Mouse (Mus musculus) embryo, embryonic 11.5 days (tissue): ENCODE data around the gene Fndc8.

Source experiments
- DNase-seq: peaks from one replicate; pipeline ENCODE4 v3.0.0-alpha.2; 2012; ENCODE audit warnings: low read depth, low spot score

Fndc8 gene

GRCm38 (mm10) chr11:82891936-82892335 lies at the start of gene Fndc8:
Fndc8 (plus strand) TSS chr11:82892124.
- no peak for DNase-seq

- no peak for DNase-seq
Observed at GRCm38 (mm10) chr11:82844771-82845414, 47.0 kb upstream of the Fndc8 start.

- no peak for DNase-seq
Observed at GRCm38 (mm10) chr11:82845415-82846078, 46.4 kb upstream of the Fndc8 start.

DNA sequence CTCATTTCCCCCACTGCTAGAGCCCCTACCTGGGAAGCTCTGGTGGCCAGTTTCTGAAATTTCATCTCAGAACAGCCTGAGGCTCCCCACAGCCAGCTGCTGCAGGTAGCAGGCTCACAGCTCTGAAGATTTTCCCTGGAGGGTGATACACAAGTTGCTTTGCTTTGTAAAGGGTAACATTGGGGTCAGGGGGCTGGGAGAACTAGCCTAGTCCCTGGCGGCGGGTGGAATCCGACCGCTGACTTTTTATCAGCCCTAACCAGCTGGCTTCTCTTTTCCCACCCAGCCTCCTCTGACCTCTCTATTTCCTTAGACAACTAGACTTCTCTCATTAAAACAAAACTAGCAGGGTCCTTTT lies 45.9 kb upstream of the Fndc8 start:
- DNase-seq = no peak

DNA sequence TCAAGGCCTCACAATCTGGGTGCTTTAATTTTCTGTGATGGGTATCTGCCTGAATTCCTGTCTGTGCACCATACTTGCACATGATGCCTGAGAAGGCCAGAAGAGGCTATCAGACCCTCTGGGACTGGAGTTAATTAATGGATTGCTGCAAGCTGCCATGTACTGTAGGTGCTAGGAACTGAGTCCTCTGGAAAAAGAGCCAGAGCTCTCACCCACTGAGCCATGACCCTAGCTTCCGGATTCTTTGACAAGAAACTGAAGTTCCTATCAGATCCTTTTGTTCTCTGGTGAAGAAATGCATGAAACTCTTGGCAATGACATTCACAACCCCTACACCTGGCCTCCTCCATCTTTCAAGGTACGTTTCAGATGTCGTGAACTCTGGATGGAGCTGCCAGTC lies 45.0 kb upstream of the Fndc8 start:
- DNase-seq = no peak

DNA sequence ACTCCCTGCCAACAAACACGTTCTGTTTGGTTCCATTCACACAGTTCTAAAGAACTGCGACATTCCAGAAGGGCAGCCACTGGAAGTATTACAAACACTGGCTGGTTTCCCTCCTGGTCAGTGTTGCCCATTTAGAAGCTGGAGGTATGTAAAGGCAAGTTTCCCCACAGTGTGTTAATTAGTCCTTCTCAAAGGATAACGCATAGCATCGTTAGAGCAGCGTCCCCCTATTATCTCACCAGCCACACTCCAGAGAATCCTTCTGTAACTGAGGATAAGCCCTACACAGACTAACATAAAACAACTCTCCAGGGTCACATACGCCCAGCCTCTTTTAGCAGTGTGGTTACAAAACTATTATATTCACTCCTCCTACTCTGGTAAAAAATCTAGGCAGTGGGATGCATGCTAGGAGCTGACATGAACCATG lies 44.3 kb upstream of the Fndc8 start:
- no peak for DNase-seq

GRCm38 (mm10) chr11:82850259-82850658 lies 41.7 kb upstream of the Fndc8 start:
- DNase-seq = no peak

DNA sequence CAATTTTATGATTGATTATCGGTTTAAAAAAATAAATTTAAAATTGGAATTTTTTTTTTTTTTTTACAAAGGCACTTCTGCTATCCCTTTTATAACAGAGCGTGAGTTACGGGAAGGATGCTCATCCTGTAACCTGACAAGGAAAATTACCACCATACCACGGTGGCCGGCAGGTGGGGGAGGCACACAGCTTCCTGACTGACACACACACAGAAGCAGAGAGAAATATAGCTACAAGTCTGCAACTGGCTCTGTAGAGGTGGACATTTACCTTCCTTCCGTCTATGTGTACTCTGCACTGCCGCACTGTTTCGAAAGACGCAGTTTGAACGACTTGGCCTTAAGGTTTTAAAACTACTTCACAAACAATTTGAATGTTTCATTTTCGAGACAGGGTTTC lies 39.8 kb upstream of the Fndc8 start:
- no peak for DNase-seq

GRCm38 (mm10) chr11:82852540-82852939 lies 39.4 kb upstream of the Fndc8 start:
- no peak for DNase-seq

- no peak for DNase-seq
Observed at GRCm38 (mm10) chr11:82852958-82853357, 39.0 kb upstream of the Fndc8 start.

GRCm38 (mm10) chr11:82854111-82854510 lies 37.8 kb upstream of the Fndc8 start:
- no peak for DNase-seq

DNA sequence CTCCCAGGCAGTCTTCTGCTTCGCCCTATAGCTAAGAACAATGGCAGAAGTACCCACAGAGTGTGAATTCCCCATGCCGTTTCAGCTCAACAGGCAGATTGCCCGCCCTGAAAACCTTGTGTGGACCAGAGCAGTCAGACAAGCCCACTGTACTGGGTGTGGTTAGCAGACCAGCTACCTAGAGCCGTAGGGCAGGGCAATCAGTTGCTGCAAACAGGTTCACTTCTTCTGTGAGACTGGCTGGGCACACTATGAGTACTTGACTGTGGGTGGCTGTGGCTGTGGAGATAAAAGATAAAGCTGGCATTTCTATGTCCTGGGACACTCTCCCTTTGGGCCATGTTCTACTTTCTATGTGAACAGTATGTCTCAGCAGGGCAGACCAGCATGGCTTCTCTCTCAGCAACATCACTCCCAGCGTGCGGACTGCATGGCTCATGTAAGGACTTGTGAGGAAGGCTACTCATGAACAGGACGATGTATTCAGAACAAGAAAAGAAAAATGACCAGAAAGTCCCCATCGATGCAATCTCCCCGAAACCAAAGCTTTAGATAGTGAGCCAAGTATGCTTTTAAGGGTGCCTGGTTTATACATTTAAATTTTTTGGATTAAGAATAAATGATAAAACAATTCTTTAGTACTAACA lies 36.5 kb upstream of the Fndc8 start:
- no peak for DNase-seq

DNA sequence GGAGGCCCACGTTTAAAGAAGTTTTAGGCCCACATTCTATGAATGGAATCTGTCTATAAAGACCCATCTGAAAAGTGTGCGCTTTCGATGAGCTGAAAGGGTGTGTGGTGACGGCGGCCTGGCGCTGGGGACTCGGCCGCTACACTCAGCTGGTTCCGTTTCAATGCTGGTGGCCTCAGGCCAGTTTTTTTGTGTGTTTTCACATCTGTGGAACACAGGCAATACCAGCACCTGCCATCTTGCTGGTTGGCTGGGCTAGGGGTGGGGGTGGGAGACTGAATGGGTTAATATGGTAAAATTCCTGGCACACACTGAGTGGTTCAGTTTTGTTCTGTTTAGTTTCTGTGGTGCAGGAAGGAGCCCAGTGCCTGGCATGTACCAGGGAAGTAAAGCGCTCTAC lies 35.9 kb upstream of the Fndc8 start:
- no peak for DNase-seq

DNA sequence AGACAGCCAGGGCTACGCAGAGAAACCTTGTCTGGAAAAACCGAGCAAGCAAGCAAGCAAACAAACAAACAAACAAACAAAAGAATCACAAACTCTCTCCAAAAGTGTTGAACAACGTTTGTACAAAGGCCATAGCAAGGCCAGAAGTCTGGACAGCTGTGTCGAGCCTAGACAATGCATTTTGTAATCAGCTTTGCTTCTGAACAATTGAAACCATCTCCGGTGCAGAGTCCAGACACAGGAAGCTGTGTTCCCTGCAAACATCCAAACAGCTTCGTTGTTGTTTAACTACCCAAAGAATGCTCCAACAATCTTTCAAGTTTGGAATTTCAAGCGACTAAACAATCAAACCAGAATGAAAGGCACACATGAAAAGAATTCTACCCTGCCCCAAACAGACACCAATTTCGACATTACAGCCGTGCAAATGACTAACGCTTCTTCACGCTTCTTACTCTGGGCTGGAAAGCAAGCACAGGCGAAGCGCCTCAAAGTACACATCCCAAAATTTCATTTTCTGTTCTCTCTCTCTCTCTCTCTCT lies 34.5 kb upstream of the Fndc8 start:
- no peak for DNase-seq

GRCm38 (mm10) chr11:82860759-82861158 lies 31.2 kb upstream of the Fndc8 start:
- no peak for DNase-seq

GRCm38 (mm10) chr11:82861558-82861957 lies 30.4 kb upstream of the Fndc8 start:
- no peak for DNase-seq

DNA sequence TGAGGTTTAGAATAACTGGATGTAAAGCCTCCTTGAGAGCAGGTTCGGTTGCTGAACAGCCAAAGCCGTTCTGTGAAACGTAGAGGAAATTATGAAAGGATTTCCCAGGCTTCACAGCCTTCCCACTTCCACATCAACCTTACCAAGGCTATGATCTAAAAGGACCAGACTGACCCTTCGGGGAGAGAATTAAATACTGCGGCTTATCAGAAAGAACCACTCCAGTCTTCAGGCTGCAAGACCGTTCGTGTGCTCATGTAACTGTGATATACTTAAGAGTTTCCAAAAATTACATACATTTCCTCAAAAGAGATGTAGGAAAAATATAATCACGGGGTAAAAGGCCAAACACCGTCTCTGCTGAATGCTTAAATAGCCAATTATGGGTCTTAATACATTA lies 29.3 kb upstream of the Fndc8 start:
- no peak for DNase-seq

DNA sequence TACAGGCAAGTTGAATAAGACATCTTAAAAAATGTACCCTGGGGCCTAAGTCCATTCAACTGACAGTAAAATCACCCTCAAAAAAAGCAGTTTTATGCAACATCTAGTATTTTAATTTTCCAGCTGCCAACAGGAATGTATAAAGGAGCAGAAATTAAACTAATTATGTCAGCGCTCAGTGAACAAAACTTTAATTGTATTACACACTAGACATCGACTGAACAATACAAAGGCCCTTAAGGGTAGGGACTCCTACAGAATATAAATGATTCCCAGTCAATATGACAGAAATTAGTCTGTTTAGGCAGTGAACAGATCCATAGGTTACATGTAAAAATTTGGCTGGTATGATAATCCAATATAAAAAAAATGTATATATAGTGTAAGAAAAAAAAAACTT lies 28.9 kb upstream of the Fndc8 start:
- DNase-seq = no peak

- DNase-seq = no peak
Observed at GRCm38 (mm10) chr11:82863488-82863931, 28.4 kb upstream of the Fndc8 start.

DNA sequence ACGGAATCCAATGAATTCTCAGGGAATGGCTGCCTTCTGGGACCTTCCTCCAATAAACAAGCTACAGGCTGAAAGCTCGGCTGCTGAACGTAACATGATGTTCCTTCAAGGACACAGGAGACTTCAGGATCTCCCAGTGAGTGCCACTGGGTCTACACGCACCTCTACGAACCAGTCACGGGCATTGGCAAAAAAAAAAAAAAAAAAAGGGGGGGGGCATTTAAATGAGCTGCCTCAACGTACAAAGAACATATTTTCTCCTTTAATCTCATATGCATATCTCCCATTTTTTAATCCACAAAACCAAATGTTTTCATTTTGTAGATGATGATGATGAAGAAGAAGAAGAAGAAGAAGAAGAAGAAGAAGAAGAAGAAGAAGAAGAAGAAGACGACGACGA lies 26.0 kb upstream of the Fndc8 start:
- DNase-seq = no peak

DNA sequence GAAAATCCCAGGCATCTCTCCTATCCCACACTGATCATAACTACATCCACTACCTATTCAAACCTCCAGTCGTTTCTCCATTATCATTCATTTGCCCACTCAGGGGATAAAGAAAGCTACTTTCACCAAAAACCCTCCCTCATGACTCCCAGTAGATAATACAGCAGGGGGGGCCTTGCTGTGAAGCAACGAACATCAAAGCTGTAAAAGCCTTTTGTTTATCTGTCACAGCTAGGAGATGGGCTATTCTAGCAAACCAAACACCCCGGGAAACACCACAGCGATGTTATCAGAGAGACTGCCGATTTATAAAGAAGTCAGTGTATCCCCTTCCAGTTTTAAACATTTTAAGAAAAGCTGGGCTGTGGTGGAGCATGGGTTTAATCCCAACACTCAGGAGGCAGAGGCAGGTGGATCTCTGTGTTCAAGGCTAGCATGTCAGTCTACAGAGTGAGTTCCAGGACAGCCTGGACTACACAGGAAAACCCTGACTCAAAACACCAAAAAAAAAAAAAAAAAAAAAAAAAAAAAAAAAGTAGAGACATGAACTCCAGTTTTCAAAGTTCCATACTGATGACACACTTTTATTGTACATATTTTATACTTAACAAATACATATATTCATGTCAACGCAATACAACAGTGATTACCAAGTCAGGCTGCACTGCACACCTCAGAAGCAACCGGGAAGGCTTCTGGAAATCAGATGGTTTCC lies 24.9 kb upstream of the Fndc8 start:
- DNase-seq = no peak

GRCm38 (mm10) chr11:82867956-82868355 lies 24.0 kb upstream of the Fndc8 start:
- DNase-seq = no peak
